8 mouse cellular contexts compared by ENCODE assay signal in the genomic region with DNA sequence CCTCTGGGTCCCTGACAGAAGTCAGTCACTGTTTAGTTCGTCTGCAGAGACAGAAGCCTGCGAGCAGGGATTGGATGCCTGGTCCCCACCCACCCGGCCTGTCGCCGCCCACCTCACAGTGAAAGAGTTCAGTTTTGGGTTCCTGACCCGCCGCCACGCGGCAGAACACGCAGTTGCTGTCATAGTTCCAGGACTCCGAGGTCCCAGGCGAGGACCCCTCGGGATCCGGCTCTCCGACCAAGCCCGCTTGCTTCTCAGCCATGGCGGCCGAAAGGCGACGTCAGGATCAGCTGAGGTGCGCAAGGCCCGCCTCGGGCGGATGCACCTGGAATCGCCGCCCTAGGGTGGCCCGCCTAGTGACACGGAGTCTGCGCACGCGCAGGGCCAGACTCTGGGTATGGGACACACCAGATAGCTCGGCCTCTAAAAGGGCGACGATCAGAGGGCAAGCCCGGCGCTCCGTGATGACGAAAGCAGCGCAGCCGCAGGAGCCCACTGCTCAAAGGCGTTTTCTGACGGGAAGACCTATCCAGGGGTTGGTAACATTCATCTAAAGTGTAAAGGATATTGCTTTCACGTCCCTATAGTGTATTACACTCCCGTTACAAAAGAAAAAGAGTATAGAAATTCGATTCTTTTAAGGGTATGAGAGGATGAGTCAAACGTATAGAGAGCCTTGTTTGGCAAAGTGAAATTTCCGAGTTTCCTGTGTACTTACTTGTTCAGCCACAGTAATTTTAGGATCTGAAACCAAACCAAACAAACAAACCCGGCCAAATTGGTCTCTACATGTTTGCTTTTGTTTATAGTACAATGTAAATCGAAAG. TPM values are rescaled to one million over a fixed set of nuclear protein-coding genes. Genes with fewer than 3 reads are reported as not detected.
DNase-seq lines count a peak whose midpoint lies in the region; ATAC-seq lines count a peak whose summit lies in the region.

No protein-coding gene starts in this region.

- peak; percentile 97 for ATAC-seq in erythroblast, adult 5-6 weeks (replicated peaks; ENCODE audit: low FRiP score, poor library complexity, severe bottlenecking)
- ATAC-seq in kidney, embryonic 15.5 days (replicated peaks; ENCODE audit: low FRiP score) = peak; percentile 100
- ATAC-seq in monocyte, adult 5-6 weeks (replicated peaks; ENCODE audit: insufficient number of reproducible peaks, low FRiP score, low TSS enrichment, poor library complexity, severe bottlenecking) = peak; percentile 97

- H3K4me1 ChIP-seq in heart, embryonic 10.5 days = no peaks in the 10 kb centered on the region; the same call in 1 of the 2 replicates
- H3K4me1 ChIP-seq in kidney, embryonic 15.5 days = peaks cover 7% of the 10 kb centered on the region; the same call in 1 of the 2 replicates

- H3K9ac ChIP-seq in kidney, embryonic 15.5 days = peak overlapping the region; percentile 63

- H3K27ac ChIP-seq in heart, embryonic 10.5 days = peak overlapping the region; percentile 98
- peak overlapping the region; percentile 97 for H3K27ac ChIP-seq in kidney, embryonic 15.5 days

- WGBS in heart, embryonic 10.5 days = 1% methylated on average over 49 of the region's 49 CpGs
- WGBS in kidney, embryonic 15.5 days = 1% methylated on average over 49 of the region's 49 CpGs

- no peaks in the 10 kb centered on the region for H3K27me3 ChIP-seq in heart, embryonic 10.5 days (ENCODE audit: insufficient read depth, poor library complexity, severe bottlenecking)
- no peaks in the 10 kb centered on the region for H3K27me3 ChIP-seq in kidney, embryonic 15.5 days

- DNase-seq in B cell, adult 2 months = peak; percentile 98
- DNase-seq in brain, adult 2 months (ENCODE audit: low read depth, low spot score) = peak; percentile 99
- DNase-seq in heart, embryonic 10.5 days (ENCODE audit: low spot score) = peak; percentile 99
- DNase-seq in liver = peak; percentile 98
- DNase-seq in spleen, postnatal 4 days (ENCODE audit: low spot score in 2 of 2) = peak; percentile 97 to 99

- H3K9me3 ChIP-seq in heart, embryonic 10.5 days = no peaks in the 10 kb centered on the region
- no peaks in the 10 kb centered on the region for H3K9me3 ChIP-seq in kidney, embryonic 15.5 days (replicated peaks)

- peak overlapping the region; percentile 79 for H3K4me3 ChIP-seq in heart, embryonic 10.5 days
- H3K4me3 ChIP-seq in kidney, embryonic 15.5 days (replicated peaks) = peak overlapping the region; percentile 59

- peak overlapping the region; percentile 67 for H3K4me2 ChIP-seq in kidney, embryonic 15.5 days

- H3K36me3 ChIP-seq in heart, embryonic 10.5 days = no peaks in the 10 kb centered on the region
- no peaks in the 10 kb centered on the region for H3K36me3 ChIP-seq in kidney, embryonic 15.5 days

RNA-seq across cellular contexts. Expression of a gene that starts 11.1 kb away (rescaled TPM):
- total RNA-seq in erythroblast, adult 5-6 weeks (2015; ENCODE audit: low replicate concordance) = 11.0 and 24.5 TPM in 2 replicates
- 13.1 and 16.7 TPM in 2 replicates for total RNA-seq in erythroblast, adult 5-6 weeks (2017; ENCODE audit: low replicate concordance)
- polyA plus RNA-seq in heart, embryonic 10.5 days (2016; fragmentation: Nextera tagmentation; extraction: Ambion mirVana) = 17.1 and 26.8 TPM in 2 replicates
- polyA plus RNA-seq in kidney, embryonic 15.5 days (2015; fragmentation: Nextera tagmentation; extraction: Ambion mirVana) = 27.6 and 27.7 TPM in 2 replicates
- total RNA-seq in monocyte, adult 5-6 weeks (2017) = 18.7 to 22.6 TPM (median 19.9 TPM) in 3 replicates

RNA-seq across cellular contexts. Expression of a gene that starts 17.8 kb away (rescaled TPM):
- total RNA-seq in erythroblast, adult 5-6 weeks (2015; ENCODE audit: low replicate concordance) = 9.6 and 13.8 TPM in 2 replicates
- total RNA-seq in erythroblast, adult 5-6 weeks (2017; ENCODE audit: low replicate concordance) = 6.3 and 12.4 TPM in 2 replicates
- 23.1 and 30.3 TPM in 2 replicates for polyA plus RNA-seq in heart, embryonic 10.5 days (2016; fragmentation: Nextera tagmentation; extraction: Ambion mirVana)
- polyA plus RNA-seq in kidney, embryonic 15.5 days (2015; fragmentation: Nextera tagmentation; extraction: Ambion mirVana) = 27.4 and 30.8 TPM in 2 replicates
- total RNA-seq in monocyte, adult 5-6 weeks (2017) = 9.3 to 29.2 TPM (median 18.8 TPM) in 3 replicates

Comparison
In these comparisons a context has a peak if more than half of its experiments do, and no peak if none do; other contexts are left out.
1. Peak in every context shown above with its lines: DNase-seq, ATAC-seq, H3K4me3 ChIP-seq and H3K27ac ChIP-seq.